Mouse (Mus musculus) CD4-positive, CD25-positive, alpha-beta regulatory T cell, adult 2 months (primary cell): ENCODE measurements at regions not wholly inside any gene's neighbourhood (a gene's known extent, or its start where the extent isn't known, plus 50 kb on each side); places are given as distances from the start of the nearest gene placed in this dataset.

Experiments used
- DNase-seq: peaks from one replicate; pipeline ENCODE4 v3.0.0-alpha.2; 2012; ENCODE audit warnings: low read depth, low spot score

DNA sequence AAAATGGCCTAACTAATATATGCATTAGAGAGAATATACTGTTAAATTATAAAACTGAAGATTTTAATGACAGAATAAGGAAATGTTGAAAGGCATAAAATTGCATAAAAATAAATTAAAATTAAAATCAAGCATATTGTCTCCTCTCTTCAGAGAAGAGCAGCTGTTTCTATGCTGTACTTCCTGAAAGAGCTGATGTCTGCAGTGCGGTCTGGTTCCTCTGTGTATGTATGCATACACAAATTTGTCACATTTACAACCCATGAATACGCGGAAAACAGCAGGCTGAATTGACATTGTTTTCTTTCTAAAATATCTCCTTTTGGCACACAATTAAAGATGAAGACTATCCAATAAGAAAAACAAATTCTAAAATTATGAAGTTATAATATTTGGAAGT is 278.5 kb downstream of the Olfr1505 start:
- no peak for DNase-seq

DNA sequence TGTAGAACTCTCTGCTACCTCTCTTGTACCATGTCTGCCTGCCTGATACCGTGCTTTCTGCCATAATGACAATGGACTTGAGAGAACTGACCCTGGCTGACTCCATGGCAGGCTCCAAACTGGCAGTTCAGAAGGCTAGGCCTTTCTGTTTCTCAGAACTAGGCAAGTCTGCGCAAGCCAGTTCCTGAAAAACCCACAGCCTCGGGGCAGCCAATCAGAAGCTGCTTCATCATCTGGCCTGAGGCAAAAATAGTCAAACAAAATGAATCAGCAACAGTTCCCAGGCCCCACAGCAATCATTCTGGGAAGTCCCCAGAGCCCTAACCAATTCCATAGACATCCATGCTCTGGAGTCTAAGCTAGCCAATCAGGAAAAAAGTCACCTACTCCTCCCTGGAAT is 284.5 kb downstream of the Olfr1505 start:
- no peak for DNase-seq

DNA sequence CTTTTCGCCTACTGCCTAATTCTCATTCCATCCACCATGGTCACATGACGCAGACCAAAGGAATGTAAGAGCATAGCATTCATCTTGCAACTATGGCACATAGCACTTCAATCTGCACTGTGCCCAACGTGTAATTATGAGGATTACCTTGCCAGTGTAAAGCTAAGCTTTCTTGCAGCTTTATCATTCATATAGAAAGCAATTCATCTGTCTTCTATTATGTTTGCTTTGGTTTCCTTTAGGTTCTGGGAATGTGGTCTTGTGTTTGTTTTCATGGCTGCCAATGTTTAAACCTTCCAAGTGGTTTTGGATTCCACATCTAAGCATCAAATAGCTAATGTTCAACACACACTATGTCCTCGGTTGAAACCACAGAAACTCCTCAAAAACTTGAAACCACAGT is 307.2 kb downstream of the Olfr1505 start:
- no peak for DNase-seq

DNA sequence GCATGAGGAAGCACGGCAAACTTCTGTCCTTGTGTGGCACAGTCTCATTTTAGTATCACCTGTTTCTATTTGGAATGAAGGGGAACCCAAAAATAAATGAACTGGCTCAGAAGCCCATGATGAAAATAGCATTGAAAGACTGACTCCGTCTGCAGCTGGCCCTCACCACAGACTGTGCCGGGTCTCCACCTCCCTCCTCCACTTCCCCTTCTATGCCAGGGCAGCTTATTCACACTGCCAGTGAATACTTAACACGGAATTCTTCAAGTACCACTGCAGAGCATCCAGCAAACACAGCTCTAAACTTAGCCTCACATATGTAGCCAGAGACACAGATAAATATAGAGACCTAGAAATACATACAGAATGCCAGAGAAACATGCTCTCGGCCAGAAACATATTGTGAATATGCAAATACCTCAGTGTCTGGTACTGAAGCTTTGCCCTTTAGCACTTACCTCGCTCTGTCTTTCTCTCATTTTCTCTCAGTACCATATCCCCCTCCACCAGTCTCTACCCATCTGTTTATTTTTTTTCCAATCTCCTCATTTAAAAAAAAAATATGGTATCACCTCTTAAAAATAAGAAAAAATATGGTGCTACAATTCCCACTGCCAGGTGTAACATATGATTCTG is 311.8 kb downstream of the Olfr1505 start:
- DNase-seq: no peak

DNA sequence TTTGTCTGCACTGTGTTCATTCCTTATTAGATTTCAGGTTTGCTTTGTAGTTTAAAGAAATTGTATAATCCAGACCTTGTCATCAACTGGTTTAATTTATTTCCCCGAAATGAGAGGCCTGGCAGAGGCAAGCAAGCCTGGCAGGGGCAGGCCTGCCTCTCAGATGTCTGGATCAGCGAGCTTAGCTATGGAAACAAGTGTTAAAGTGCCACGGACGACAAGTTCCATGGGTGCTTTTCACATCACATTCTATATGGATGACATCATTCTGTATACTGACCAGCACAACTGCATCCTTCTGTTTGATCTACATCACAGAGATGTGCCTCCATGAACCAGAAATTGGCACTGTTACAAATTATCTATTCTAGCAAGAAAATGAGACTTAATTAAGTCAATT is 312.5 kb downstream of the Olfr1505 start:
- DNase-seq: no peak

DNA sequence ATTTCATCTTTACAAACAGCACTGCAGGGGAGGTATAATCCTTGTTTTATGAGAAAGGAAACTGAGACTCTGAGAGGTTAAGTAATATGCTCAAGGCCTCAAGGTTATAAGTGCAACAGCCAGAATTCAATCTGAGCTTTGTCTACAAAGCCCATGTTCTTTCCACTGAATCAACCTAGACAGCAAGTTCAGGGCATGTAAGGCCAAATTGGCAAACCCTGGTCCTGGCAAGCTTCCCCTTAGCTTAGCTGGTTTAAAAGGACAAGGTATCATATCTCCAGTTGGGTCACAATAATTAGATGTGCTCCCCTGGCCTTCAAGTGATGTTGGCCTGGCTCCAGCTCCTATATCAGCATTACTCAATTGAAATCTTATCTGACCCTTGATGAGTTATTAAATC is 313.2 kb downstream of the Olfr1505 start:
- no peak for DNase-seq

DNA sequence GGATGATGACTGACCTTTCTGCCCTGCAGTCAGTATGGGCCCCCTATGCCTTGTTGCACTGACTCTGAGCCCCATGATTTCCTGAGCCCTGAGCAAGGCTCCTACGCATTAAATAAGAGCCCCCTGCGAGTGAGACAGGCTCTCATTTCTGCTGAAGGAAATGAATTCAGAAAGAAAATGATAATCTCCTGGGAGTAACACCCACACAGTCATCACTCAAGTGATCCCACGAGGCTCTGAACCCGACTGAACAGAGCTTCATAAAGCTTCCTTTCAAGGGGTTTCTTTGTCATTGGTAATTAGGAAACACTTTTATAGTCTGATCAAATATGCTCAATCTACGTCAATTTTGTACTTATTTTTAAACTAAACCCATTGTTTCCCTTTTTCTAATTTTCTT is 330.2 kb downstream of the Olfr1505 start:
- no peak for DNase-seq

DNA sequence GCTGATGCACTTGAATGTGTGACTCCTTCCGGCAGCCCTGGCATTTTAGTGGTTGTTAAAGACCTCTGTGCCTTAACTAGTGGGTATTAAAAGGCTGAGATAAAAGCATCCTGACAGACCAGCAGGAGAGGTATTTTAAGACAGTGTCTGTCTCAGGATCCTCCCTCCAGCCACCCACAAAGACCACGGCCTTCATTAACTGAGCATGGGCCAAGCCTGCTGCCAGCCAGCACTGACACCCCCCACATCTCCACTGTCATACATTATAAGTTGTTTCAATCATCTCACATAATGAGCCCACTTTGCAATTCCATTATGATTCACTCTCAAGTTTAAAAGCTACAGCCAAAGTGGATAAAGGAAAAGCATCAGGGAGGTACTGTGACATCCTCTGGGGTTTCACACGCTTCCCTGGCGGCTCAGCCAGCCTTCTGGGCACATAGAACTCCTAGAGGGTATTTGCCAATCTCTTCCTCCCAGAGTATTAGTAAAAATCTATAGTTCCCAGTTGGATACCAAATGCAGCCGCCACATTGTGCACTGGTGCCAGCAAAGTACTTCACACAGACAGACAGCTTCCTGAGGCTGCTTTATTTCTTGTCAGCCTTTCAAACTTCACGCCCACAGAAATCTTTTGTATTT is 333.8 kb downstream of the Olfr1505 start:
- no peak for DNase-seq

DNA sequence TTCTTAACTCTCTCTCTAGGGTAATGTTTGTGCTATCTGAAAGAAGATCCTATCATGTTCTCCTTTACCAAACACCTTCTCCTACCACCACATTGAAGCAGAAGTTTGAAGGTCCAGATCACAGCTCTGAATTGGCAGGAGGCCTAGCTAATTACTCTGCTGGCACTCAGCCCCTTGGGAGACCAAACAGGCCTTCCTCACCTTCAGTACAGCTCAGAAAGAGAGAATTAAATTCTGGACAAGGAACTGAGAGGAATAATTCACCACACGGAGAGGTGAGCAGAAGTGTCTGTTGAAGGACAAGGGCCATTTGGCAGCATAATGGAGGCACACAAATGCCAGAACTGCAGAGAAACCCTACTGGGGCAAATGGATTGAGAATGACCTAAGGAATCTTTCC is 334.6 kb downstream of the Olfr1505 start:
- DNase-seq: no peak

DNA sequence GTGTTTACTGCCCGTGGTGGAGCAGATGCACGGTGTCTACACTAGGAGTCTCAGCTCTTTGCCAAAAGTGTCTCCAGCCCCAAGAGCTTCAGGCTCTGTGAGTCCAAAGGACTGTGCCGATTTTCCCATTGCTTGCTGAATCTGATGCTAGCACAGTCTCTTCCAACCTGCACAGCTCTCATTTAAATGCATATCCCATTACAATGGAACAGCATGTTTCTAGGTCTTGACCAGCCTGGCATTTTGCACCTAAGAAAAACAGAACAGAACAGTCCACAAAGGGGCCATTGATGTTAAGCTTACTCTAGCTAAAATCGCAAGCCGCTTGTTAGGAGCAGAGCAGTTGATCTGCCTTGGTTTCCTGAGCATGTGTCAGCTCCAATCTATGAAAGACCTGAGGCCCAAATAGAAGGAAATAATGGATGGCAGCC is 339.2 kb downstream of the Tle4 start:
- DNase-seq: no peak

DNA sequence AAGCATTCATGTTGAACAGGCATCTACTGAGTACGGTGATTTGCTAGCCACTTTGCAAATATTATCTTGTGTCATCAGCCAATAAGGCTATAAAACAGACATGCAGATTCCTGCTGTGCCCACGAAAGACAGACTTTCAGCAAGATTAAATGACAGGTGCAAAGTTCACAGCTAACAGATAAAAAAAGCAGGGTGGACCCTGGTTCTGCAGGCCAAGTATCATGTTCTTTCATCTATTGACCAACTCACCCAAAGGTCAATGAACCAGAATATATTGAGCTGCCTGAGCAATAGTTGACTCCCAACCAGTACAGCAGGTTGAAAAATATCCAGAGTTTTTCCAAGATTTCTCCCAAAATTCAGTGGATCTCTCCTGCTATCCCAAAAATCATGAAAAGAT is 338.6 kb downstream of the Tle4 start:
- DNase-seq: no peak

DNA sequence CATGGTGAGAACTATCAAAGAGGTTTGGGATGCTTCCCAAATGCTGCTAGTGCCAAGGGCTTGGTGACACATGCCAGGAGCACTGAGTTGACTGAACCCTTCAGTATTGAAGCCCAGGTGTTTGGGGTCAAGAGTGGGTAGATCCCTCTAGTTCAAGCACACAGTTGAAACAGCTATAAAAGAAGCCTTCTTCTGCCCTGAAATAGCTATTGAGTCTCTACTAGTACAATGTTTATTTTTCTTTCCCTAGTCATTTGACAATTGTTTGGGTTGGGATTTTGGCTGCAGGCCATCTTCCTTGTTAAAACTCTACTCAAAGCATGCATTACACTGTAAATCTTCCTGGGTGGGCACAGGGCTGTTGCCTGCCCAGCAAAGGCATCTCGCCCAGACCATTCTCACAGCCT is 308.5 kb downstream of the Tle4 start:
- DNase-seq: no peak

DNA sequence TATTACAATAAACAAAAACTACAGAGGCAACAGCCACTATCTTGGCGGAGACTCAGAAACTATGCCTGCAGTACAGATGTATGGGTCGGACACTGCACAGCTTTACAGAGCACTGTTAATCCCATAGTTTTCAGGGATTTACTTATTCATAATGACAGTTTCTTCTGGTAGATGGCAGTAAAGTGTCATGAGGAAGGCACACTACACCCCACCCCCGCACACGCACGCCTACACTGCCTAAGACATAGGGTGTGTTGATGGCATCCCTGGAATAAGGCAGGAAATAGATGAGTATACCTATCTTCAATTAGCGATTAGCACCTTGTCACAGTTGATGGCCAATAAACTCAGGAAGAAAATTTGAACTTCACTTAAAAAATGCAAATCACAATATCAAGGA is 306.9 kb downstream of the Tle4 start:
- no peak for DNase-seq

DNA sequence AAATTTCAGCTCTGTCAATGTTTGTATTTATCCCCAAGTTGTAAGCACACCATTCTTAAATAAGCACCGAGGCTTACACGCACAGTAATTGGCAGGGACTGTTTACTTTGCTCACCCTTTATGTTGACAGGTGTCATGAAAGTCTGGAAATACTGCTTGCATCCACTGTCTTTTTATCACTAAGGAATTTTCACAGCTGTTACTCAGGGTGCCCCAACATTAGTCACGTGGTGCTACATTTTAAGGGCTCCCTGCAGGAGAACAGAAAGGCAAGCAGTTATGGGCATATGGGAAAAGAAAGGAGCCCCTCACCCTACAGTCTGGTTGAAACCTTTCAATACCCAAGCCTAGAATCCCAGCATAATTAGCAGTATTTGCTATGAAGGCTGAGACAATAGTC is 304.7 kb downstream of the Tle4 start:
- no peak for DNase-seq

DNA sequence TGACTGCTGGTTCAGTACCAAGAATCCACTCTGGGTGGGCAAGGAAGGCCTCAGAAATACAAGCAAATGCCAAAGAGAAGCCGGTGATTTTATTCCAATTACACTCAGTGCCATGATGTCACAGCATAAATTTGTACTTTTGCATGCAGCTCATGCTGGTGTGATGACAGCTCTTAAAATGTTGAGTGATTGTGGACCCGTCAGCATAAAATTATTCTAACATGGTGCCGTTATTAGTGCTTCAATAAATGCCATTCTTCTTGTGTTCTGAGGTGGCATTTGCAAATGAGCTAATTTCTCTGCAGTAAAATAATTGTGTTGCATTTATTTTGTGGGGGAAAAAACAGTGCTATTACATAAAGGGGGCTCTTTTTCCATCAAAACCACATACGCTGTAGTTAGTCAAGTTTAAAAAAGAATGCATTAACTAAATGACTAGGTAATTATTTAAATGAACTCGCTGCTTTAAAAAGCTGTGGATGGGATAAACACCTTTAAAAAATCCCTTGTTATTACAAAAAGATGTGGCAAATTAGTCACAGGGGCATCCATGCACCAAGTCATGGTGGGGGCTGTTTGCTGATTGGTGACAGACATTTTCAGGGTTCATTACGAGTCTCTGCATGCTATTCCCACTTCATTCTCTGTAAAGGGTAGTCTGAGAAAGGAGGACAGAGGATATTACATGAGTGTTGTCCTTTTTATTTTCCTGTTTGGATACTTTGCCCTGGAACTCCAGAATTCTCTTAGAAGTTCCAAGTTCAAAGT is 296.5 kb downstream of the Tle4 start:
- DNase-seq: no peak

DNA sequence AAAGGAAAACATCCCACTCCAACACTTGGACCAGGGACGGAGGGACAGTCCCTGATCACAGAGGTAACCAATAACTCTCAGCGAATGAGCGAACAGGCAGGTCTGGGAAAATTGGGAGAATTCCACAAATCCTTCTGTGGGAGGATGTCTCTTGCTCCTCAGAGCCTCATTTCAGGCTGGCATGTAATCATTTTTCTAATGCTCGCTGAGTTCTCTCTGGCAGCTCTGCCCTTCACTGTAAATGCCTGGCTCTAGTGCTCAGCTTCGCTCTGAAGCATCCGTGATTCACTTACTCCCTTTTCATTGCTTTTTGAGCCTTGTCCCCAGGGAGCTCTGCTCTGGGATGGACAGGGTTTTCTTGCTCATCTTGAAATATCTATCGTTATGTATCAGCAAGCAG is 283.6 kb downstream of the Tle4 start:
- DNase-seq: no peak

DNA sequence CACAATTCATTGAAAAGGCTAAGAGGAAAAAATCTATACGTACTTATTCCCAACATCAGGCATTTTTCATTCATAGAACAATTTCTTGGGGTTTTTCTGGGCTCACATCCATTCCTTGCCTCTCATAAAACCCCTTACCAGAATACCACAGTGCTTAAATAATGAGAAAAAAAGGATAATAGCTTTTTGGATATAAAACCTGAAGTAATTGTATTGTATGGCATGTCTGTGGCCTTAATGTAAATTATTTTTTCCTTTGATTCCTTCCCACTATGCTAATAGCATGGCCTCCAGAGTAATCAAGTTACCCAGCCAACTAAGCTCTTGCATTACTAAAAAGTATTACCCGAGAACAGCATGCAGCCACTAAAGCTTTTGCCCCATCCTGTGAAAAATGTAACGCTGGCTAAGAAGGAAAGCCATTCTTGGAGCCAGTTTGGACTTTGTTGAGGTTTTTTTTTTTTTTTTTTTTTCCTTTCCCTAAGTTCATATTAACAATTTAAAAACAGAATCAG is 278.1 kb downstream of the Tle4 start:
- DNase-seq: no peak

DNA sequence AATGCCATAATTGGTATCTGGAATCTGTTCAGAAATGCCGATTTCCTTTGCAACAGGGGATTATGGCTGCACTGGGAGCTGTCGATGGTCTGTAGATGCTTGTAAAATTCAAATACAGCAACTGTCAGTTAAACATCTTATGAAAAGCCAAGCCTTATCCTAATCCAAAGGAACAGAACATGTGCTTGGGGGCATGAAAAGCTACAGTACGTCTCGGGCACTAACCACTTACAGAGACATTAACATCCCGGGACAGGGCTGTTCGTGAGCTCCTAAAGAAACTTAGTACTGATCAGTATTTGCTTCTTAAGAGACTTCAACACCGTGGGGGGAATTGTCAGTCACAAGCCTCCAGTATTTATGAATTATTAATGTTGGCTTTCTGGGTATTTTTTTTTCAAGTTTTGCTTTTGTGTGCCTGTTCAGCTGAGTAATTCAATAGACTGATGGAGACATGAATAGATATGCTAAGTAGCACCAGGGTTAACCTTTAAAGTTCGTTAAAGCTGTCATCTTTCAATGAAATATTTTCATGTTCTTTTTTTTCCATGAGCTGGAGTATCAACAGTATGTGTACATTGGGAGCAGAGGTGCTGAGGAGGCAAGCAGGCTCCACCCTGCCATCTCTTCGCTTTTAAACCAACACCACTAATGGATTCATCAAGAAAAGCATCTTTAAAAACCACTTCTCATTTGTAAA is 272.3 kb downstream of the Tle4 start:
- no peak for DNase-seq

DNA sequence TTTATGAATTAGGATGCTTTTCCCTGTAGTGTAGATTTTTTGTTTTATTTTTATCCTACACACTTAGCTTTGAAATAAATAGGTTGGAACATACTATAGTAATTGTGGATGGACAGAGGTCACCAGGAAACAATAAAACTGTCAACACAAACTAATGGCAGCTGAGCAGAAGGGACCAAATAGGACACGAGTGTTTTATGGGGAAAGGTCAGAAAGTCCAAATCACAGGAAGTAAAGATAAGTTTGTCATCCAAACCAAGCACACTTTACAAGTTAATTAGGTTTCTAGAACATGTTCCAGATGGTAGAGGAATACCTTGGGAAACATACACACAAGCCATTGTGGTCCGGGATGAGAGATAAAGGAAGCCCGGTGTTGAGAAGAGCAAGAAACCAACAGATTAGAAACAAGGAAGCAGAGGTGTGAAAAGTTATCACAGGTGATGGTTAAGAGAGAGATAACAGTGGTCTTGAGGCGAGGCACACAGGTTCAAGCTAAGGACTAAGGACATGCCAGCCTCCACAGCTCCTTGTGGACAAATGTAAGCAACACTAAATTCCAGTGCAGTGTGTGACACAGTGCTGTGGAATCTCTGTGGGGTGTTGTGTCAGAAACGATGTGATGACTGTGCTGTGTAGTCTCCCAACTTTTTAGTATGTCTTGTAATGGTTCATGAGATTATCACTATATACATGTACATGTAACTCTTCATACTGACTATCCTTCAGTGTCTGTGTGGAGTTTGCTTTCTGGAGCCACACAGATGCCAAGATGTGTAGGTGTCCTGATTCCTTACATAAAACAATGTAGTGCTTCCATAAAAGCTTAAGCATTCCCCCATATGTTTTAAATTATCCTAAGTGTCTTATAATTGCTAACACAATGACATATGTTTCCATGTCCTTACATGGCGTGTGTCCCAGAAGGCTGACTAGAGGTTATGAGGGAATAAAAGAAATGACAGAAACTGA is 264.5 kb downstream of the Tle4 start:
- no peak for DNase-seq

DNA sequence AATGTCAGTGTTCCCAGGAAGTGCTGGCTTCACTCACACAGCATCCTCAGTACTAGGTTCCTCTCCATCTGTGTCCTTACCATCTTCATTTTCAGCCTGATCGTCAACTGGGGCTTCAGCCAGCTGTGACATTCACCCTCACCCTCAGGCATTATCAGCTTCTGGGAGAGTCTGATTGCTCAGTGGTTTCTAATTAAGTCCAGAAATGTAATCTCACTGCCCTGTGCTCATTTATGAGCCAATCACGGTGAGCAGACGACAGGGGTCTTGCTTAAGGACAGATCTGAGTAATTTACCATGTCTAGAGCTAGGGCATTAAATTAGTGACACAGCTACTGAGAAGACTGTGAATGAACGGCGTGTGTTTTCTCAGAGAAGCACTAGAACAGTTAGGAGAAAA is 260.8 kb downstream of the Tle4 start:
- DNase-seq: no peak

DNA sequence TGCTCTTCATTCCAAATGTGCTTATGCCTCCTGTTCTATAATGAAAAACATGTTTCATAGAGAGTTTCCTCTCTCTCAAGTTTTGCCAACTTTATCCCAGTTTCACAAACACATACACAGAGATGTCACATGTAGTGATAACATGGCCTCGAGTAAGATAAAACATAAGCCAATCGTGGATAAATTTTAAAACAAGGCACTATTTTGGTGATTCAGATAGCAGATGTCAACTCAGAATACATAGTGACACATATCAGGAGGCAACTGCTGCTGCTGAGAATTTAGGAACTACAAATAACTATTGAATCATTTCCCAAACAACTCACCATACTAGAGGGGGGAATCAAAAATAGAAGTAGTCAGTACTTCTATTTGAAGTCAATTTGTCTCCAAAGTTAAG is 257.1 kb downstream of the Tle4 start:
- DNase-seq: no peak
